Comparison of ENCODE assay signal across 23 mouse cellular contexts in genomic region chr2:24809746-24810145, GRCm38 (mm10). TPM values are rescaled to one million over a fixed set of nuclear protein-coding genes. Genes with fewer than 3 reads are reported as not detected.
A peak's percentile ranks its signal among the peaks of the same experiment; 100 is the strongest.
DNase-seq lines count a peak whose midpoint lies in the region; ATAC-seq and TF ChIP-seq lines count a peak whose summit lies in the region.
"Had no signal": no experiment of that assay in that cellular context is flagged by ENCODE, and none has a peak within 500 bp of the region (broad histone marks: within the 10 kb centered on the region; RNA-seq: fewer than 3 reads in every experiment).

No protein-coding gene starts in this region.

- H3K27ac ChIP-seq in CH12.LX (ENCODE audit: insufficient read depth, low read depth) (no peak overlapping the region), MEL (ENCODE audit: control insufficient read depth, low read depth, low read length) (peak overlapping the region; percentile 35; the same call in 1 of the 2 replicates)
- no peak overlapping the region for H3K27ac ChIP-seq in forebrain, embryonic 16.5 days (ENCODE audit: low read length)
- H3K27ac ChIP-seq in liver, embryonic 11.5 days (ENCODE audit: low read depth, low read length) = no peak overlapping the region

- TF ChIP-seq POLR2A in CH12.LX (IDR thresholded peaks at IDR 0.05; ENCODE audit: low read depth, low read length) (no peak), MEL (IDR thresholded peaks at IDR 0.05; ENCODE audit: control insufficient read depth in 1 of 2, insufficient read depth in 1 of 2, low read depth in 1 of 2, low read length in 2 of 2, poor library complexity in 1 of 2) (no peak)

- H3K27me3 ChIP-seq in CH12.LX (replicated peaks) (no peaks in the 10 kb centered on the region), MEL (ENCODE audit: control insufficient read depth in 1 of 2, insufficient read depth in 2 of 2, low read length in 2 of 2) (no peaks in the 10 kb centered on the region)
- H3K27me3 ChIP-seq in forebrain, embryonic 16.5 days (replicated peaks; ENCODE audit: control insufficient read depth, insufficient read depth, low read length) = no peaks in the 10 kb centered on the region
- H3K27me3 ChIP-seq in liver, embryonic 11.5 days (replicated peaks; ENCODE audit: control insufficient read depth, insufficient read depth, low read length) = no peaks in the 10 kb centered on the region
- H3K27me3 ChIP-seq: Patski had no signal

- peaks cover 0 to 15% of the 10 kb centered on the region in 2 experiments; a peak in 1 of 4 replicates for H3K4me1 ChIP-seq in CH12.LX (ENCODE audit: control insufficient read depth in 1 of 2, insufficient read depth in 2 of 2)
- H3K4me1 ChIP-seq in MEL (ENCODE audit: control insufficient read depth in 1 of 2, insufficient read depth in 2 of 2, low read length in 2 of 2) = peaks cover 0 to 6% of the 10 kb centered on the region in 2 experiments; a peak in 3 of 4 replicates
- no peaks in the 10 kb centered on the region for H3K4me1 ChIP-seq in forebrain, embryonic 16.5 days (replicated peaks; ENCODE audit: control insufficient read depth, insufficient read depth, low read length)
- H3K4me1 ChIP-seq in liver, embryonic 11.5 days (replicated peaks; ENCODE audit: control insufficient read depth, insufficient read depth, low read length) = no peaks in the 10 kb centered on the region

- TF ChIP-seq CTCF in CH12.LX (conservative IDR thresholded peaks at IDR 0.05 in 1 of 2, IDR thresholded peaks at IDR 0.05 in 1 of 2; ENCODE audit: low read depth in 2 of 2, low read length in 2 of 2) (no peak), MEL (IDR thresholded peaks at IDR 0.05 in 2 of 3, conservative IDR thresholded peaks at IDR 0.05 in 1 of 3; ENCODE audit: control insufficient read depth in 1 of 3, insufficient read depth in 1 of 3, low read depth in 2 of 3, low read length in 3 of 3, poor library complexity in 1 of 3, severe bottlenecking in 1 of 3) (no peak)

- DNase-seq in CH12.LX (ENCODE audit: extremely low read depth) (no peak), MEL (ENCODE audit: low read depth, low spot score) (peak; percentile 64), MEL-GATA-1-ER (ENCODE audit: extremely low read depth, low read depth) (peak; percentile 53)
- no peak for DNase-seq in adrenal gland, postnatal 36 days
- no peak for DNase-seq in liver, embryonic 11.5 days (ENCODE audit: low spot score)
- DNase-seq: adrenal gland, adult 2 months; adrenal gland, adult 8-10 months; adrenal gland, postnatal 10 days; adrenal gland, postnatal 14 days; adrenal gland, postnatal 25 days; B cell, adult 2 months; cerebellum, adult 11 months; cerebellum, adult 11-12 months; cerebellum, adult 18-20 months; cerebellum, adult 2 months; cerebellum, adult 8-10 months; cerebellum, adult 9-10 months; cerebellum, adult 9-11 months had no signal

- peaks cover 39 to 83% of the 10 kb centered on the region in 2 experiments for H3K36me3 ChIP-seq in CH12.LX (replicated peaks in 1 of 2; ENCODE audit: control insufficient read depth in 1 of 2, insufficient read depth in 1 of 2, low read length in 1 of 2)
- peaks cover 11 to 24% of the 10 kb centered on the region in 2 experiments for H3K36me3 ChIP-seq in MEL (ENCODE audit: control insufficient read depth in 1 of 2, insufficient read depth in 2 of 2, low read length in 2 of 2)
- H3K36me3 ChIP-seq in forebrain, embryonic 16.5 days (ENCODE audit: control insufficient read depth, insufficient read depth) = peaks cover 42% of the 10 kb centered on the region
- peaks cover 42% of the 10 kb centered on the region for H3K36me3 ChIP-seq in liver, embryonic 11.5 days (ENCODE audit: control insufficient read depth, insufficient read depth, low read length)

- TF ChIP-seq EP300 in CH12.LX (IDR thresholded peaks at IDR 0.05; ENCODE audit: low read length) = no peak
- TF ChIP-seq EP300 in MEL (IDR thresholded peaks at IDR 0.05; ENCODE audit: low read depth in 1 of 2, low read length in 2 of 2) = 0 out of 4 replicates have a peak, but pooled peaks of 1 of the 2 experiments have one; percentile 20

- in situ Hi-C loops in CH12.LX (cut with MboI; ENCODE audit: low pct_ligation_motif_present, low pct_unique_long_range_greater_than_20kb, low sequenced_read_pairs) = no loop called here

- H3K4me3 ChIP-seq in CH12.LX (replicated peaks in 1 of 3; ENCODE audit: low read depth in 2 of 3, low read length in 2 of 3, poor library complexity in 1 of 3) = no peak overlapping the region
- no peak overlapping the region for H3K4me3 ChIP-seq in MEL (ENCODE audit: control insufficient read depth in 1 of 2, insufficient read depth in 1 of 2, low read depth in 2 of 2, low read length in 2 of 2)
- H3K4me3 ChIP-seq in forebrain, embryonic 16.5 days (replicated peaks; ENCODE audit: low read length) = no peak overlapping the region
- no peak overlapping the region for H3K4me3 ChIP-seq in liver, embryonic 11.5 days (ENCODE audit: low read depth, low read length)

- H3K9me3 ChIP-seq in CH12.LX (replicated peaks; ENCODE audit: low read length) (no peaks in the 10 kb centered on the region), MEL (replicated peaks; ENCODE audit: insufficient read depth, low read length) (no peaks in the 10 kb centered on the region)
- no peaks in the 10 kb centered on the region for H3K9me3 ChIP-seq in forebrain, embryonic 16.5 days (ENCODE audit: control insufficient read depth, low read length)
- no peaks in the 10 kb centered on the region for H3K9me3 ChIP-seq in liver, embryonic 11.5 days (ENCODE audit: control insufficient read depth, low read length)
- H3K9me3 ChIP-seq: G1E had no signal

- ATAC-seq in forebrain, embryonic 16.5 days = no peak
- ATAC-seq in liver, embryonic 11.5 days (replicated peaks; ENCODE audit: low FRiP score) = no peak
- ATAC-seq: activated CD4-positive, CD25-positive, alpha-beta regulatory T cell, adult 4 months; CD4-positive, CD25-positive, alpha-beta regulatory T cell, adult 4 months; Patski had no signal

- no peaks in the 10 kb centered on the region for H3K79me2 ChIP-seq in CH12.LX (replicated peaks; ENCODE audit: control insufficient read depth, extremely low read depth, insufficient read depth, poor library complexity, severe bottlenecking)
- H3K79me2 ChIP-seq in MEL (ENCODE audit: control insufficient read depth, insufficient read depth, low read length, poor library complexity) = no peaks in the 10 kb centered on the region

- dilution Hi-C loops in CH12.LX (cut with MboI; ENCODE audit: extremely low pct_ligation_motif_present, extremely low pct_unique_long_range_greater_than_20kb, low sequenced_read_pairs) = no loop called here

- TF ChIP-seq RAD21 in CH12.LX (IDR thresholded peaks at IDR 0.05; ENCODE audit: low read depth, low read length) (no peak), MEL (IDR thresholded peaks at IDR 0.05; ENCODE audit: low read depth, low read length) (no peak)

- H3K9ac ChIP-seq in CH12.LX (ENCODE audit: insufficient read depth, low read depth) (no peak overlapping the region), MEL (ENCODE audit: control insufficient read depth, low read depth, low read length, poor library complexity, severe bottlenecking) (no peak overlapping the region)
- H3K9ac ChIP-seq in forebrain, embryonic 16.5 days (replicated peaks; ENCODE audit: low read depth, low read length) = no peak overlapping the region
- no peak overlapping the region for H3K9ac ChIP-seq in liver, embryonic 11.5 days (ENCODE audit: low read depth, low read length)

- WGBS in forebrain, embryonic 16.5 days = 87% methylated on average over 3 of the region's 3 CpGs
- 78% methylated on average over 3 of the region's 3 CpGs for WGBS in liver, embryonic 11.5 days

- no peak overlapping the region for H3K4me2 ChIP-seq in CH12.LX (ENCODE audit: insufficient read depth, low read depth, poor library complexity, severe bottlenecking)
- H3K4me2 ChIP-seq in forebrain, embryonic 16.5 days (ENCODE audit: low read length) = no peak overlapping the region
- H3K4me2 ChIP-seq in liver, embryonic 11.5 days = no peak overlapping the region

TF ChIP-seq in CH12.LX, 34 proteins besides CTCF, POLR2A, EP300 and RAD21:
- TF ChIP-seq ZNF384 (IDR thresholded peaks at IDR 0.05; ENCODE audit: low read depth, low read length) (peak; percentile 34), MYC (IDR thresholded peaks at IDR 0.05; ENCODE audit: low read depth, low read length) (no peak)

TF ChIP-seq in MEL, 35 proteins besides CTCF, POLR2A, EP300 and RAD21:
- TF ChIP-seq ZC3H11A (IDR thresholded peaks at IDR 0.05; ENCODE audit: low read depth, low read length) (no peak), ZNF384 (IDR thresholded peaks at IDR 0.05; ENCODE audit: low read depth, low read length) (peak; percentile 93)

RNA-seq across cellular contexts. Expression of gene Cacna1b, which starts 46.8 kb away (rescaled TPM):
- total RNA-seq in CH12.LX (2012; rRNA removed) = 0.21 and 0.72 TPM in 2 replicates
- 0.18 TPM in 1 of 2 replicates, not detected in the other for total RNA-seq in CH12.LX (2014; rRNA removed)
- polyA plus RNA-seq in CH12.LX (2012; ENCODE audit: insufficient read length, low read depth) = 0.16 and 0.26 TPM in 2 replicates
- total RNA-seq in MEL (2012; rRNA removed) = not detected in 2 replicates
- not detected for polyA plus RNA-seq in MEL (2012; ENCODE audit: insufficient read depth in 1 of 2, insufficient read length in 2 of 2, low read depth in 1 of 2, low replicate concordance in 2 of 2, missing spikeins in 1 of 2)
- polyA plus RNA-seq in forebrain, embryonic 16.5 days (2015; fragmentation: Nextera tagmentation; extraction: Ambion mirVana) = 8.7 and 10.1 TPM in 2 replicates
- 1 to 10 TPM; 1.3 to 1.9 TPM for total RNA-seq in adrenal gland, postnatal 36 days (2021)
- polyA plus RNA-seq in liver, embryonic 11.5 days (2014; fragmentation: Nextera tagmentation; extraction: Ambion mirVana) = 0.23 and 0.26 TPM in 2 replicates
- polyA plus RNA-seq: G1E had no signal

Comparison
In these comparisons a context has a peak if more than half of its experiments do, and no peak if none do; other contexts are left out.
1. DNase-seq: peak in MEL (single experiment) and MEL-GATA-1-ER (single experiment); none in CH12.LX (single experiment), adrenal gland, postnatal 36 days (0 of 2) and liver, embryonic 11.5 days (single experiment).
2. Of the 35 proteins assayed by ChIP-seq in both MEL and CH12.LX: peak only in MEL: none; only in CH12.LX: none; in both: ZNF384; in neither: 33; mixed calls (peak in some experiments, not most) for 1.